In genomic region chr9:67001050-67001449, GRCm38 (mm10) we compare ENCODE assay signal across 8 mouse cellular contexts. TPM values are rescaled to one million over a fixed set of nuclear protein-coding genes. Genes with fewer than 3 reads are reported as not detected.
DNase-seq lines count a peak whose midpoint lies in the region; ATAC-seq and TF ChIP-seq lines count a peak whose summit lies in the region.

No protein-coding gene starts in this region.

- H3K27me3 ChIP-seq in hindbrain, embryonic 10.5 days (ENCODE audit: insufficient read depth, poor library complexity, severe bottlenecking), result no peaks in the 10 kb centered on the region
- no peaks in the 10 kb centered on the region for H3K27me3 ChIP-seq in hindbrain, embryonic 12.5 days
- no peaks in the 10 kb centered on the region for H3K27me3 ChIP-seq in intestine, embryonic 15.5 days (replicated peaks)
- H3K27me3 ChIP-seq in midbrain, embryonic 14.5 days (ENCODE audit: control insufficient read depth, insufficient read depth, low read length), result no peaks in the 10 kb centered on the region
- no peaks in the 10 kb centered on the region for H3K27me3 ChIP-seq in splenic B cell, adult 2 months (ENCODE audit: control insufficient read depth, insufficient read depth, low read length, poor library complexity, severe bottlenecking)

- H3K36me3 ChIP-seq in hindbrain, embryonic 10.5 days, result no peaks in the 10 kb centered on the region
- no peaks in the 10 kb centered on the region for H3K36me3 ChIP-seq in hindbrain, embryonic 12.5 days
- H3K36me3 ChIP-seq in intestine, embryonic 15.5 days, result no peaks in the 10 kb centered on the region
- H3K36me3 ChIP-seq in midbrain, embryonic 14.5 days (ENCODE audit: control insufficient read depth, insufficient read depth, low read length), result no peaks in the 10 kb centered on the region
- no peaks in the 10 kb centered on the region for H3K36me3 ChIP-seq in splenic B cell, adult 2 months (ENCODE audit: control insufficient read depth, insufficient read depth, low read length, poor library complexity, severe bottlenecking)

- no peak; the same call in 1 of the 2 replicates for ATAC-seq in hindbrain, embryonic 12.5 days (ENCODE audit: low FRiP score)
- peak; percentile 78 for ATAC-seq in intestine, embryonic 15.5 days
- no peak; the same call in 1 of the 2 replicates for ATAC-seq in midbrain, embryonic 14.5 days (ENCODE audit: low FRiP score, low TSS enrichment)

- no peak overlapping the region for H3K4me2 ChIP-seq in hindbrain, embryonic 12.5 days (replicated peaks)
- no peak overlapping the region for H3K4me2 ChIP-seq in intestine, embryonic 15.5 days (replicated peaks)
- H3K4me2 ChIP-seq in midbrain, embryonic 14.5 days (ENCODE audit: low read length), result no peak overlapping the region

- intact Hi-C loops in gastrocnemius, adult 2 months (cut with DNase I), result loop anchor here (1.0 to 5.0 kb wide), 3 partner anchors 43 to 274 kb away; no protein-coding TSS in a partner anchor
- intact Hi-C loops in left cerebral cortex, postnatal 25 days (cut with DNase I), result loop anchor here (1.0 to 5.0 kb wide), 2 partner anchors 43 to 211 kb away; no protein-coding TSS in a partner anchor

- no peak overlapping the region for H3K9ac ChIP-seq in hindbrain, embryonic 12.5 days
- H3K9ac ChIP-seq in intestine, embryonic 15.5 days, result no peak overlapping the region
- no peak overlapping the region for H3K9ac ChIP-seq in midbrain, embryonic 14.5 days (replicated peaks; ENCODE audit: low read length)

- H3K4me3 ChIP-seq in hindbrain, embryonic 10.5 days, result no peak overlapping the region
- H3K4me3 ChIP-seq in hindbrain, embryonic 12.5 days, result no peak overlapping the region
- no peak overlapping the region for H3K4me3 ChIP-seq in gastrocnemius, adult 2 months
- H3K4me3 ChIP-seq in intestine, embryonic 15.5 days (replicated peaks), result no peak overlapping the region
- no peak overlapping the region for H3K4me3 ChIP-seq in midbrain, embryonic 14.5 days (replicated peaks; ENCODE audit: low read depth, low read length)

- peak; percentile 87 for DNase-seq in hindbrain, embryonic 10.5 days (ENCODE audit: low spot score)
- DNase-seq in cerebellum, adult 8-10 months, result peak; percentile 74
- peak; percentile 86 for DNase-seq in gastrocnemius, adult 2 months
- peak; percentile 63 to 80 for DNase-seq in left cerebral cortex, postnatal 25 days (ENCODE audit: low spot score in 2 of 2)
- peak; percentile 89 for DNase-seq in midbrain, embryonic 14.5 days
- peak; percentile 91 for DNase-seq in splenic B cell, adult 2 months (ENCODE audit: low read depth, low spot score)

- no peak overlapping the region for H3K27ac ChIP-seq in hindbrain, embryonic 10.5 days
- no peak overlapping the region for H3K27ac ChIP-seq in hindbrain, embryonic 12.5 days
- H3K27ac ChIP-seq in gastrocnemius, adult 2 months, result no peak overlapping the region
- no peak overlapping the region for H3K27ac ChIP-seq in intestine, embryonic 15.5 days
- H3K27ac ChIP-seq in midbrain, embryonic 14.5 days (replicated peaks; ENCODE audit: low read depth, low read length), result no peak overlapping the region

- 7% methylated on average over 6 of the region's 6 CpGs for WGBS in hindbrain, embryonic 10.5 days
- WGBS in hindbrain, embryonic 12.5 days, result 6% methylated on average over 6 of the region's 6 CpGs
- WGBS in intestine, embryonic 15.5 days, result 5% methylated on average over 6 of the region's 6 CpGs
- 7% methylated on average over 6 of the region's 6 CpGs for WGBS in midbrain, embryonic 14.5 days

- H3K4me1 ChIP-seq in hindbrain, embryonic 10.5 days (replicated peaks), result peaks cover 6% of the 10 kb centered on the region; the same call in 1 of the 2 replicates
- H3K4me1 ChIP-seq in hindbrain, embryonic 12.5 days, result 0 out of 2 replicates have a peak, but pooled peaks cover 4% of the 10 kb centered on the region
- 0 out of 2 replicates have a peak, but pooled peaks cover under 1% of the 10 kb centered on the region for H3K4me1 ChIP-seq in intestine, embryonic 15.5 days (replicated peaks)
- no peaks in the 10 kb centered on the region for H3K4me1 ChIP-seq in midbrain, embryonic 14.5 days (ENCODE audit: control insufficient read depth, insufficient read depth, low read length)

- TF ChIP-seq CTCF in gastrocnemius, adult 2 months (IDR thresholded peaks at IDR 0.05), result peak; percentile 70

- no peaks in the 10 kb centered on the region for H3K9me3 ChIP-seq in hindbrain, embryonic 10.5 days
- H3K9me3 ChIP-seq in hindbrain, embryonic 12.5 days (replicated peaks), result no peaks in the 10 kb centered on the region
- no peaks in the 10 kb centered on the region for H3K9me3 ChIP-seq in intestine, embryonic 15.5 days
- H3K9me3 ChIP-seq in midbrain, embryonic 14.5 days (ENCODE audit: control insufficient read depth, low read length), result no peaks in the 10 kb centered on the region

RNA-seq across cellular contexts. Expression of gene Lactb, which starts 25.8 kb away (rescaled TPM):
- polyA plus RNA-seq in hindbrain, embryonic 10.5 days (2016; fragmentation: Nextera tagmentation; extraction: Ambion mirVana), result 8.6 and 9.4 TPM in 2 replicates
- 10.3 and 11.8 TPM in 2 replicates for polyA plus RNA-seq in hindbrain, embryonic 12.5 days (2016; fragmentation: Nextera tagmentation; extraction: Ambion mirVana)
- 10 to 100 TPM; 17.7 to 22.3 TPM for total RNA-seq in gastrocnemius, adult 2 months (2021)
- 7.2 and 8.2 TPM in 2 replicates for polyA plus RNA-seq in intestine, embryonic 15.5 days (2015; fragmentation: Nextera tagmentation; extraction: Ambion mirVana)
- 10 to 100 TPM; 18.7 to 20.5 TPM for total RNA-seq in left cerebral cortex, postnatal 25 days (2021)
- 14.2 and 14.8 TPM in 2 replicates for polyA plus RNA-seq in midbrain, embryonic 14.5 days (2014; fragmentation: Nextera tagmentation; extraction: Ambion mirVana)

RNA-seq across cellular contexts. Expression of gene Tpm1, which starts 48.2 kb away (rescaled TPM):
- polyA plus RNA-seq in hindbrain, embryonic 10.5 days (2016; fragmentation: Nextera tagmentation; extraction: Ambion mirVana), result 293 and 315 TPM in 2 replicates
- 396 and 527 TPM in 2 replicates for polyA plus RNA-seq in hindbrain, embryonic 12.5 days (2016; fragmentation: Nextera tagmentation; extraction: Ambion mirVana)
- total RNA-seq in gastrocnemius, adult 2 months (2021), result over 10,000 TPM; 18,374 to 28,065 TPM
- 994 and 1,099 TPM in 2 replicates for polyA plus RNA-seq in intestine, embryonic 15.5 days (2015; fragmentation: Nextera tagmentation; extraction: Ambion mirVana)
- total RNA-seq in left cerebral cortex, postnatal 25 days (2021), result 100 to 1,000 TPM; 228 to 236 TPM
- polyA plus RNA-seq in midbrain, embryonic 14.5 days (2014; fragmentation: Nextera tagmentation; extraction: Ambion mirVana), result 96.7 and 124 TPM in 2 replicates

RNA-seq across cellular contexts. Expression of gene Rps27l, which starts 55.2 kb away (rescaled TPM):
- polyA plus RNA-seq in hindbrain, embryonic 10.5 days (2016; fragmentation: Nextera tagmentation; extraction: Ambion mirVana), result 708 and 733 TPM in 2 replicates
- polyA plus RNA-seq in hindbrain, embryonic 12.5 days (2016; fragmentation: Nextera tagmentation; extraction: Ambion mirVana), result 448 and 466 TPM in 2 replicates
- total RNA-seq in gastrocnemius, adult 2 months (2021), result 100 to 1,000 TPM; 191 to 213 TPM
- polyA plus RNA-seq in intestine, embryonic 15.5 days (2015; fragmentation: Nextera tagmentation; extraction: Ambion mirVana), result 830 and 881 TPM in 2 replicates
- total RNA-seq in left cerebral cortex, postnatal 25 days (2021), result 10 to 100 TPM; 34.0 to 34.9 TPM
- 245 and 251 TPM in 2 replicates for polyA plus RNA-seq in midbrain, embryonic 14.5 days (2014; fragmentation: Nextera tagmentation; extraction: Ambion mirVana)
